Mouse (Mus musculus) brain, embryonic 18.5 days (tissue): ENCODE data around the gene Cux2.

ENCODE experiments used
- DNase-seq: peaks from one replicate; pipeline ENCODE4 v3.0.0-alpha.2; 2012; ENCODE audit warnings: low read depth, low spot score

Gene Cux2

GRCm38 (mm10) chr5:122017269-122017668 is 32.6 kb downstream of the Cux2 start:
- DNase-seq, result no peak

- DNase-seq, result no peak
Measured at GRCm38 (mm10) chr5:122016744-122017143, 33.2 kb downstream of the Cux2 start.

- DNase-seq, result no peak
Measured at GRCm38 (mm10) chr5:122015149-122015548, 34.8 kb downstream of the Cux2 start.

- DNase-seq, result no peak
Measured at GRCm38 (mm10) chr5:122014671-122015070, 35.2 kb downstream of the Cux2 start.

GRCm38 (mm10) chr5:122011289-122011688 is 38.6 kb downstream of the Cux2 start:
- no peak for DNase-seq

- no peak for DNase-seq
Measured at GRCm38 (mm10) chr5:122007946-122008441, 41.9 kb downstream of the Cux2 start.

- DNase-seq, result no peak
Measured at GRCm38 (mm10) chr5:122003460-122003859, 46.4 kb downstream of the Cux2 start.

GRCm38 (mm10) chr5:122002148-122002547 is 47.8 kb downstream of the Cux2 start:
- DNase-seq, result no peak

GRCm38 (mm10) chr5:122001311-122001710 is 48.6 kb downstream of the Cux2 start:
- no peak for DNase-seq

GRCm38 (mm10) chr5:122000381-122000780 is 49.5 kb downstream of the Cux2 start:
- DNase-seq, result no peak

- no peak for DNase-seq
Measured at GRCm38 (mm10) chr5:121998981-121999795, 50.7 kb downstream of the Cux2 start.

GRCm38 (mm10) chr5:121998281-121998680 is 51.6 kb downstream of the Cux2 start:
- DNase-seq, result no peak

GRCm38 (mm10) chr5:121996701-121997100 is 53.2 kb downstream of the Cux2 start:
- DNase-seq, result no peak

- no peak for DNase-seq
Measured at GRCm38 (mm10) chr5:121994808-121995207, 55.1 kb downstream of the Cux2 start.

- DNase-seq, result no peak
Measured at GRCm38 (mm10) chr5:121991914-121992313, 58.0 kb downstream of the Cux2 start.

GRCm38 (mm10) chr5:121985855-121986254 is 64.0 kb downstream of the Cux2 start:
- DNase-seq, result no peak

- DNase-seq, result no peak
Measured at GRCm38 (mm10) chr5:121981650-121982131, 68.2 kb downstream of the Cux2 start.

- no peak for DNase-seq
Measured at GRCm38 (mm10) chr5:121976331-121976730, 73.6 kb downstream of the Cux2 start.

GRCm38 (mm10) chr5:121973541-121973940 is 76.4 kb downstream of the Cux2 start:
- no peak for DNase-seq

GRCm38 (mm10) chr5:121972680-121973192 is 77.2 kb downstream of the Cux2 start:
- no peak for DNase-seq

- no peak for DNase-seq
Measured at GRCm38 (mm10) chr5:121968999-121969398, 80.9 kb downstream of the Cux2 start.

- no peak for DNase-seq
Measured at GRCm38 (mm10) chr5:121968416-121968815, 81.5 kb downstream of the Cux2 start.

GRCm38 (mm10) chr5:121967520-121967919 is 82.4 kb downstream of the Cux2 start:
- DNase-seq, result no peak
